Mouse (Mus musculus) megakaryocyte, embryonic 14.5 days (primary cell): Measurements from ENCODE around the gene Egfr.

Experiments
- FLI1 ChIP-seq: IDR thresholded peaks from 2 replicates; pipeline ENCODE4 v1.6.1; 2012; ENCODE audit warnings: low read length, inconsistent platforms, mixed read lengths
- GATA1 ChIP-seq: IDR thresholded peaks from 3 replicates; pipeline ENCODE4 v1.6.1; 2012; ENCODE audit warnings: mixed read lengths, low read length, inconsistent platforms, borderline replicate concordance

DNA sequence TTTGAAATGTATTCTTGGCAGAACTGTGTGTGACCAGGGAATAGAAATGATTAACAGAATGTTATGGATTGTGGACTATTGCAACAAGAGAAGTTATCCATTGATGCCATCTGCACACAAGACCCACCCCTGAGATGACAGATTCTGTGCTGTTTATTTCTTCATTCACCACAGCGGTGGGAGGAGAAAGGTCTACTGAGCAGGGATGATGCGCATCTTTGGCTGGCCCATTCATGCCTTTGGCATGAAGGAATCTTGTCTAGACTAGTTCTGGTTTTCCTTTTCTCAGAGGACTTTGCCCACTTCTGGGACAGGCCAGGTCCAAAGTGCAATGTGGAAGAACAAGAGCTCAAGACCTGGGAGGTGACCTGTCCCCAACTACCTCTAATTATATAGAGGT lies 52.0 kb downstream of the Egfr start:
- no peak for TF ChIP-seq GATA1
- TF ChIP-seq FLI1, result no peak
